Mouse (Mus musculus) lung, adult 2 months (tissue): ENCODE measurements around the gene Cyp4a12b. TPM values are rescaled to one million over a fixed set of nuclear protein-coding genes. Genes with fewer than 3 reads are reported as not detected.
"Not testable (repeated sequence)": the region's sequence is repeated elsewhere in the genome, so short reads cannot be mapped to it uniquely, and the experiment has no call there.

Source experiments
- DNase-seq: peaks from one replicate; pipeline ENCODE4 v3.0.0; 2022
- H3K4me1 ChIP-seq: fragments of 200-500 bp; 2 replicates; pipeline ENCODE4 v1.6.1; 2011; ENCODE audit warnings: low read length; ENCODE audit not compliant: control insufficient read depth, insufficient read depth
- H3K4me3 ChIP-seq: fragments of 200-500 bp; replicated peaks from 2 replicates; pipeline ENCODE3; 2011; ENCODE audit warnings: low read depth, mild to moderate bottlenecking, control low read depth, low read length; ENCODE audit errors: extremely low read depth
- CTCF ChIP-seq: fragments of 200-500 bp; IDR thresholded peaks from 2 replicates; pipeline ENCODE4 v1.5.1; 2011; ENCODE audit warnings: mild to moderate bottlenecking, low read length, control low read depth; ENCODE audit not compliant: insufficient read depth
- POLR2A ChIP-seq: fragments of 200-500 bp; IDR thresholded peaks from 2 replicates; pipeline ENCODE4 v1.6.1; 2011; ENCODE audit warnings: low read depth, mild to moderate bottlenecking, control low read depth, low read length, borderline replicate concordance; ENCODE audit errors: extremely low read depth
- WGBS: fragments of 180-500 bp; shearing (Covaris S2); methylation state at CpG from one replicate; pipeline ENCODE4 v1.1.7; 2018; 5-methylcytosine and 5-hydroxymethylcytosine counted together
- polyA plus RNA-seq: library from polyadenylated mRNA; depleted of rRNA; stranded (reverse); fragments of >200 nt; gene quantifications from 2 replicates; pipeline ENCODE4 v1.2.3, GENCODE M21; 2012; rRNA removed

Gene Cyp4a12b
- polyA plus RNA-seq, result 1.7 and 1.9 TPM in 2 replicates

- H3K4me1 ChIP-seq, DNase-seq, H3K4me3 ChIP-seq: not testable (repeated sequence)
These were observed at the start of gene Cyp4a12b for GRCm38 (mm10) chr4:115411324-115411723. Gene Cyp4a12b (plus strand): TSS chr4:115411624.

DNA sequence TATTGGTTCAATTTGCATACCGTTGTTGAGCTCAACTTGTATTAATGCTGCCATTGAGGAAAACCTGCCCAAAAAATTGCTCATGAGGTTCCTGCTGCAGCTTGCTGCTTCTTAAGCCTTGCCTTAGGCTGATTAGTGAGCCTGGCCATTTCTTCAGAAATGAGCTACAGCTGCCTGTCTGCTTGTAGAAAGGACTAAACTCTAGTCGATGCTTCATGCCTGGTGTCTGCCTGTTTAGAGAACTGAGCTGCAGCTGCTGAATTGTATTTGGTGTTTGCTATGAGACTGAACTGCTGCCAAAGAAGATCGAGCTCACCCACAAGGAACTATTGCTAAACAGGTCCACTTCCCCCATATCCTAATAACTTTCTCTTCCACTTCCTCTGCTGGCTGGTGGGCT is 45.8 kb upstream of the Cyp4a12b start:
- H3K4me1 ChIP-seq, H3K4me3 ChIP-seq, DNase-seq: not testable (repeated sequence)
- 57% methylated on average over 3 of the region's 3 CpGs for WGBS

DNA sequence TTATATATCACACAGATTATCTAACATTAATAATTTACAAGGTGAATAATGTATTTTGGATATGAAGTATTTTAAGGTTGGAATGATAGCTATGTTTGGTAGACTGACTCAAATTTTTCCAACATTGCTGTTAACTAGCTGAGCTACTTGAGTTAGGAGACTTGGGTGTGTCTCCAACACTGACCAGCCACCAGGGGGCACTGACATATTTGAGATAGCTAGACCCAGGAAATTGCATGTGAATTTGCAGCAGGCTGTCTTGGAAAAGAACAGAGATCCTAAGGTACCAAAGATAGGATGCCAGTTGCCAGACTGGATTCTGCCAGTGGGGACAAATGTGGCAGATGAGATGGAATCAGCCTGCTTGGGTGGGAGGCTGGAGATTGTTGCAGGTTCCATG is 43.4 kb upstream of the Cyp4a12b start:
- DNase-seq, H3K4me3 ChIP-seq, H3K4me1 ChIP-seq: not testable (repeated sequence)

- WGBS, result 84% methylated on average over 2 of the region's 2 CpGs
- not testable (repeated sequence) for DNase-seq, H3K4me1 ChIP-seq, H3K4me3 ChIP-seq
These were observed 15.2 kb upstream of the Cyp4a12b start for GRCm38 (mm10) chr4:115396256-115396655.

- not testable (repeated sequence) for H3K4me1 ChIP-seq, H3K4me3 ChIP-seq, DNase-seq
These were observed 14.5 kb upstream of the Cyp4a12b start for GRCm38 (mm10) chr4:115396950-115397349.

GRCm38 (mm10) chr4:115450577-115451137 is 39.2 kb downstream of the Cyp4a12b start:
- no peaks in the 10 kb centered on the region for H3K4me1 ChIP-seq
- no peak for DNase-seq
- H3K4me3 ChIP-seq, result no peak overlapping the region
- 56% methylated on average over 3 of the region's 3 CpGs for WGBS
- TF ChIP-seq CTCF, result no peak
- TF ChIP-seq POLR2A, result no peak

DNA sequence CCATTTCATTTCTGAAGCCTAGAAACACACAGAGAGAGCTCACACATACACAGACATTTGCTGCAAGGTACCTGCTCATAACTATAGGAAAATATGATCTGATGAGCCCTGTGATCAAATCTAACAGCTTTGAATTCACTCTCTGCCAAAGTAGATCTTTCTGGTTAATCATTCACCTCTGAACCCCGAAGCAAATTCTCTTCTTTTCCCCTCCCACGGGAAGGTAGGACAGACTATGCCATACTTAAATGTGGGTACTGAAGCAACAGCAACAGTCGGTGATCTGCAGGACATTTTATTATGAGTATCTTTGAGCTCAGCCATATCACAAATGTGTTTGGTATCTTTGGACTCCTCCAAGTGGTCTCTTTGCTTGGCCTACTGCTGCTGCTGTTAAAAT is 40.9 kb downstream of the Cyp4a12b start, which contains the start of gene Cyp4a30b:
Gene Cyp4a30b, plus strand, starts transcription at position 301 of the 400 bp plus-strand sequence.
- 70% methylated on average over 3 of the region's 3 CpGs for WGBS
- no peak within 1 kb of the TSS for H3K4me3 ChIP-seq
- TF ChIP-seq CTCF (no peak), POLR2A (no peak)
- H3K4me1 ChIP-seq, result no peaks in the 10 kb centered on the region
- no peak for DNase-seq

GRCm38 (mm10) chr4:115473585-115473984 is 62.2 kb downstream of the Cyp4a12b start:
- not testable (repeated sequence) for DNase-seq, H3K4me3 ChIP-seq, H3K4me1 ChIP-seq
- 51% methylated on average over 3 of the region's 3 CpGs for WGBS

DNA sequence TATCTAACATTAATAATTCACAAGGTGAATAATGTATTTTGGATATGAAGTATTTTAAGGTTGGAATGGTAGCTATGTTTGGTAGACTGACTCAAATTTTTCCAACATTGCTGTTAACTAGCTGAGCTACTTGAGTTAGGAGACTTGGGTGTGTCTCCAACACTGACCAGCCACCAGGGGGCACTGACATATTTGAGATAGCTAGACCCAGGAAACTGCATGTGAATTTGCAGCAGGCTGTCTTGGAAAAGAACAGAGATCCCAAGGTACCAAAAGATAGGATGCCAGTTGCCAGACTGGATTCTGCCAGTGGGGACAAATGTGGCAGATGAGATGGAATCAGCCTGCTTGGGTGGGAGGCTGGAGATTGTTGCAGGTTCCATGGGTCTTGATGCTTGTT is 64.6 kb downstream of the Cyp4a12b start:
- H3K4me1 ChIP-seq, H3K4me3 ChIP-seq: not testable (repeated sequence)
- DNase-seq, result peak; percentile 28

- Histone ChIP-seq H3K4me1 (no peaks in the 10 kb centered on the region), H3K4me3 (no peak overlapping the region)
- 58% methylated on average over 6 of the region's 6 CpGs for WGBS
- TF ChIP-seq CTCF (no peak), POLR2A (no peak)
- no peak for DNase-seq
These were observed 69.7 kb downstream of the Cyp4a12b start for GRCm38 (mm10) chr4:115481006-115481652.

Other genes with a start within 250 kb of the Cyp4a12b start
- not detected in 2 replicates for gene Cyp4a29, start 169.5 kb upstream of the Cyp4a12b start, polyA plus RNA-seq
- 0.14 and 0.49 TPM in 2 replicates for gene Cyp4a12a, start 112.6 kb upstream of the Cyp4a12b start, polyA plus RNA-seq
- not detected in 2 replicates for gene Cyp4a30b, start 41.0 kb downstream of the Cyp4a12b start, polyA plus RNA-seq
- 0.06 TPM in 1 of 2 replicates, not detected in the other for gene Cyp4a14, start 84.5 kb downstream of the Cyp4a12b start, polyA plus RNA-seq
- gene Cyp4a10, start 106.6 kb downstream of the Cyp4a12b start, polyA plus RNA-seq, result 0.05 and 0.12 TPM in 2 replicates
- gene Cyp4a31, start 152.0 kb downstream of the Cyp4a12b start, polyA plus RNA-seq, result not detected in 2 replicates
- not detected in 2 replicates for gene Cyp4a32, start 189.3 kb downstream of the Cyp4a12b start, polyA plus RNA-seq
- gene Cyp4b1, start 236.1 kb downstream of the Cyp4a12b start, polyA plus RNA-seq, result 848 and 1,004 TPM in 2 replicates